Mouse (Mus musculus) monocyte, adult 5-6 weeks (primary cell): ENCODE measurements around the gene Ccdc190. TPM values are rescaled to one million over a fixed set of nuclear protein-coding genes. Genes with fewer than 3 reads are reported as not detected.

Experiments used
- ATAC-seq: fragments of 153-309, 156-312 bp; replicated peaks from 2 replicates; pipeline ENCODE4 v1.8.0; 2017; ENCODE audit warnings: mild to moderate bottlenecking; ENCODE audit not compliant: low TSS enrichment, insufficient number of reproducible peaks, severe bottlenecking, poor library complexity, low FRiP score
- total RNA-seq: library from RNA; stranded (forward); fragments of 200-1000, 200-491, 200-594 nt; gene quantifications from 3 replicates; pipeline ENCODE4 v1.2.3, GENCODE M21; 2017

Gene Ccdc190
- total RNA-seq, 1 experiment from 2014 or later = not detected

GRCm38 (mm10) chr1:169927753-169928369 lies 587 bp upstream of the Ccdc190 start:
- ATAC-seq = no peak

- ATAC-seq = no peak
Observed at GRCm38 (mm10) chr1:169931698-169932097, 3.2 kb downstream of the Ccdc190 start.

GRCm38 (mm10) chr1:169932122-169932746 lies 3.8 kb downstream of the Ccdc190 start:
- no peak for ATAC-seq

GRCm38 (mm10) chr1:169934005-169934725 lies 5.7 kb downstream of the Ccdc190 start:
- ATAC-seq = no peak

GRCm38 (mm10) chr1:169939345-169939744 lies 10.9 kb downstream of the Ccdc190 start:
- ATAC-seq = no peak

- no peak for ATAC-seq
Observed at GRCm38 (mm10) chr1:169946004-169946403, 17.6 kb downstream of the Ccdc190 start.

GRCm38 (mm10) chr1:169947654-169948053 lies 19.2 kb downstream of the Ccdc190 start:
- ATAC-seq = no peak

GRCm38 (mm10) chr1:169948280-169948679 lies 19.8 kb downstream of the Ccdc190 start:
- ATAC-seq = no peak

GRCm38 (mm10) chr1:169948866-169949265 lies 20.4 kb downstream of the Ccdc190 start:
- ATAC-seq = no peak

- ATAC-seq = no peak
Observed at GRCm38 (mm10) chr1:169949981-169950380, 21.5 kb downstream of the Ccdc190 start.

GRCm38 (mm10) chr1:169950651-169951050 lies 22.2 kb downstream of the Ccdc190 start:
- no peak for ATAC-seq

GRCm38 (mm10) chr1:169951561-169951960 lies 23.1 kb downstream of the Ccdc190 start:
- ATAC-seq = no peak

- ATAC-seq = no peak
Observed at GRCm38 (mm10) chr1:169952636-169953035, 24.2 kb downstream of the Ccdc190 start.

- no peak for ATAC-seq
Observed at GRCm38 (mm10) chr1:169953106-169953505, 24.7 kb downstream of the Ccdc190 start.

GRCm38 (mm10) chr1:169968792-169969515 lies 40.5 kb downstream of the Ccdc190 start, which contains the start of gene Hsd17b7:
TSS of gene Hsd17b7 (minus strand) at chr1:169969241.
- peak; percentile 99 for ATAC-seq

GRCm38 (mm10) chr1:169969516-169969886 lies 41.1 kb downstream of the Ccdc190 start:
- no peak for ATAC-seq

- ATAC-seq = no peak
Observed at GRCm38 (mm10) chr1:169970936-169971335, 42.5 kb downstream of the Ccdc190 start.

- no peak for ATAC-seq
Observed at GRCm38 (mm10) chr1:169971998-169972397, 43.5 kb downstream of the Ccdc190 start.

GRCm38 (mm10) chr1:169977621-169978020 lies 49.2 kb downstream of the Ccdc190 start:
- no peak for ATAC-seq
